Mouse (Mus musculus): Measurements from ENCODE around the gene Dcaf11. TPM values are rescaled to one million over a fixed set of nuclear protein-coding genes. Genes with fewer than 3 reads are reported as not detected.

Gene Dcaf11
- 95.6 and 99.0 TPM in 2 replicates for polyA plus RNA-seq (2012; rRNA removed; ENCODE audit: low replicate concordance)

GRCm38 (mm10) chr14:55559799-55560201 lies at the start of gene Dcaf11:
Gene Dcaf11 (plus strand): TSS chr14:55560006.

GRCm38 (mm10) chr14:55510125-55510731 lies 49.6 kb upstream of the Dcaf11 start, which contains the start of gene Cpne6:
Gene Cpne6 (plus strand): TSS chr14:55510445.

GRCm38 (mm10) chr14:55524785-55525184 lies 35.0 kb upstream of the Dcaf11 start, which contains the start of gene Nrl:
Gene Nrl (minus strand): TSS chr14:55524981.

GRCm38 (mm10) chr14:55540067-55540786 lies 19.6 kb upstream of the Dcaf11 start, which contains the start of gene Pck2:
Gene Pck2 (plus strand): TSS chr14:55540266.

GRCm38 (mm10) chr14:55560202-55561073 lies 632 bp downstream of the Dcaf11 start, which contains the start of gene A730061H03Rik:
Gene A730061H03Rik (minus strand): TSS chr14:55560406.

GRCm38 (mm10) chr14:55575302-55575701 lies 15.5 kb downstream of the Dcaf11 start, which contains the start of gene Fitm1:
Gene Fitm1 (plus strand): TSS chr14:55575617.

GRCm38 (mm10) chr14:55577871-55578667 lies 18.3 kb downstream of the Dcaf11 start, which contains the start of gene Psme1:
Gene Psme1 (plus strand): TSS chr14:55578123.

GRCm38 (mm10) chr14:55584702-55585565 lies 25.1 kb downstream of the Dcaf11 start, which contains the start of gene Emc9:
Gene Emc9 (minus strand): TSS chr14:55585302.

GRCm38 (mm10) chr14:55590748-55591330 lies 31.0 kb downstream of the Dcaf11 start, which contains the start of gene Psme2:
Gene Psme2 (minus strand): TSS chr14:55591113.

GRCm38 (mm10) chr14:55591331-55591891 lies 31.6 kb downstream of the Dcaf11 start, which contains the start of gene Rnf31:
Gene Rnf31 (plus strand): TSS chr14:55591708.

GRCm38 (mm10) chr14:55603271-55603632 lies 43.4 kb downstream of the Dcaf11 start, which contains the start of gene Irf9:
Gene Irf9 (plus strand): TSS chr14:55603571.

GRCm38 (mm10) chr14:55617822-55618221 lies 58.0 kb downstream of the Dcaf11 start, which contains the start of gene Rec8:
Gene Rec8 (plus strand): TSS chr14:55618037.

Other genes with a start within 250 kb of the Dcaf11 start
- 95.3 and 98.5 TPM in 2 replicates for gene Dhrs4, start 81.2 kb upstream of the Dcaf11 start, polyA plus RNA-seq (2012; rRNA removed; ENCODE audit: low replicate concordance)
- gene Carmil3, start 69.4 kb upstream of the Dcaf11 start, polyA plus RNA-seq (2012; rRNA removed; ENCODE audit: low replicate concordance) = 0.58 and 5.5 TPM in 2 replicates
- gene Cpne6, start 49.6 kb upstream of the Dcaf11 start, polyA plus RNA-seq (2012; rRNA removed; ENCODE audit: low replicate concordance) = 0.02 TPM in 1 of 2 replicates, not detected in the other
- not detected in 2 replicates for gene Nrl, start 35.0 kb upstream of the Dcaf11 start, polyA plus RNA-seq (2012; rRNA removed; ENCODE audit: low replicate concordance)
- gene Pck2, start 19.7 kb upstream of the Dcaf11 start, polyA plus RNA-seq (2012; rRNA removed; ENCODE audit: low replicate concordance) = 19.5 and 27.3 TPM in 2 replicates
- 0.66 and 1.2 TPM in 2 replicates for gene A730061H03Rik, start 400 bp downstream of the Dcaf11 start, polyA plus RNA-seq (2012; rRNA removed; ENCODE audit: low replicate concordance)
- gene Fitm1, start 15.6 kb downstream of the Dcaf11 start, polyA plus RNA-seq (2012; rRNA removed; ENCODE audit: low replicate concordance) = 0.09 TPM in 1 of 2 replicates, not detected in the other
- gene Psme1, start 18.1 kb downstream of the Dcaf11 start, polyA plus RNA-seq (2012; rRNA removed; ENCODE audit: low replicate concordance) = 79.6 and 120 TPM in 2 replicates
- 22.9 and 37.1 TPM in 2 replicates for gene Emc9, start 25.3 kb downstream of the Dcaf11 start, polyA plus RNA-seq (2012; rRNA removed; ENCODE audit: low replicate concordance)
- 117 and 212 TPM in 2 replicates for gene Psme2, start 31.1 kb downstream of the Dcaf11 start, polyA plus RNA-seq (2012; rRNA removed; ENCODE audit: low replicate concordance)
- gene Rnf31, start 31.7 kb downstream of the Dcaf11 start, polyA plus RNA-seq (2012; rRNA removed; ENCODE audit: low replicate concordance) = 33.6 and 53.0 TPM in 2 replicates
- 54.8 and 80.1 TPM in 2 replicates for gene Irf9, start 43.6 kb downstream of the Dcaf11 start, polyA plus RNA-seq (2012; rRNA removed; ENCODE audit: low replicate concordance)
- 59.9 and 65.8 TPM in 2 replicates for gene Rec8, start 58.0 kb downstream of the Dcaf11 start, polyA plus RNA-seq (2012; rRNA removed; ENCODE audit: low replicate concordance)
- gene Ipo4, start 76.0 kb downstream of the Dcaf11 start, polyA plus RNA-seq (2012; rRNA removed; ENCODE audit: low replicate concordance) = 22.5 and 39.9 TPM in 2 replicates
- 6.3 and 23.9 TPM in 2 replicates for gene Gm49378, start 77.9 kb downstream of the Dcaf11 start, polyA plus RNA-seq (2012; rRNA removed; ENCODE audit: low replicate concordance)
- 112 and 118 TPM in 2 replicates for gene Tm9sf1, start 83.8 kb downstream of the Dcaf11 start, polyA plus RNA-seq (2012; rRNA removed; ENCODE audit: low replicate concordance)
- 0.69 and 1.3 TPM in 2 replicates for gene Tssk4, start 90.2 kb downstream of the Dcaf11 start, polyA plus RNA-seq (2012; rRNA removed; ENCODE audit: low replicate concordance)
- gene Mdp1, start 100.5 kb downstream of the Dcaf11 start, polyA plus RNA-seq (2012; rRNA removed; ENCODE audit: low replicate concordance) = 17.9 and 19.6 TPM in 2 replicates
- gene Gmpr2, start 111.9 kb downstream of the Dcaf11 start, polyA plus RNA-seq (2012; rRNA removed; ENCODE audit: low replicate concordance) = 9.4 and 9.7 TPM in 2 replicates
- gene Nedd8, start 112.1 kb downstream of the Dcaf11 start, polyA plus RNA-seq (2012; rRNA removed; ENCODE audit: low replicate concordance) = 242 and 271 TPM in 2 replicates
- 8.9 and 9.3 TPM in 2 replicates for gene Tinf2, start 121.8 kb downstream of the Dcaf11 start, polyA plus RNA-seq (2012; rRNA removed; ENCODE audit: low replicate concordance)
- gene Tgm1, start 153.9 kb downstream of the Dcaf11 start, polyA plus RNA-seq (2012; rRNA removed; ENCODE audit: low replicate concordance) = 0.48 and 0.58 TPM in 2 replicates
- gene Rabggta, start 162.3 kb downstream of the Dcaf11 start, polyA plus RNA-seq (2012; rRNA removed; ENCODE audit: low replicate concordance) = 44.0 and 48.3 TPM in 2 replicates
- gene Dhrs1, start 185.7 kb downstream of the Dcaf11 start, polyA plus RNA-seq (2012; rRNA removed; ENCODE audit: low replicate concordance) = 404 and 508 TPM in 2 replicates
- gene Nop9, start 185.7 kb downstream of the Dcaf11 start, polyA plus RNA-seq (2012; rRNA removed; ENCODE audit: low replicate concordance) = 10.6 and 12.5 TPM in 2 replicates
- 265 and 662 TPM in 2 replicates for gene Cideb, start 198.5 kb downstream of the Dcaf11 start, polyA plus RNA-seq (2012; rRNA removed; ENCODE audit: low replicate concordance)
- 36.1 and 162 TPM in 2 replicates for gene Ltb4r2, start 201.4 kb downstream of the Dcaf11 start, polyA plus RNA-seq (2012; rRNA removed; ENCODE audit: low replicate concordance)
- 14.4 and 49.5 TPM in 2 replicates for gene Ltb4r1, start 206.0 kb downstream of the Dcaf11 start, polyA plus RNA-seq (2012; rRNA removed; ENCODE audit: low replicate concordance)
- gene Adcy4, start 224.1 kb downstream of the Dcaf11 start, polyA plus RNA-seq (2012; rRNA removed; ENCODE audit: low replicate concordance) = 3.4 and 3.5 TPM in 2 replicates
- 46.1 and 54.9 TPM in 2 replicates for gene Ripk3, start 228.9 kb downstream of the Dcaf11 start, polyA plus RNA-seq (2012; rRNA removed; ENCODE audit: low replicate concordance)

Data from duodenum, adult 2 months (tissue).